Mouse (Mus musculus): Measurements from ENCODE around the gene Slc5a3. TPM values are rescaled to one million over a fixed set of nuclear protein-coding genes. Genes with fewer than 3 reads are reported as not detected.

The Slc5a3 gene
- total and polyA plus RNA-seq, 3 experiments = 2.9 to 6.7 TPM; not detected in 1

DNA sequence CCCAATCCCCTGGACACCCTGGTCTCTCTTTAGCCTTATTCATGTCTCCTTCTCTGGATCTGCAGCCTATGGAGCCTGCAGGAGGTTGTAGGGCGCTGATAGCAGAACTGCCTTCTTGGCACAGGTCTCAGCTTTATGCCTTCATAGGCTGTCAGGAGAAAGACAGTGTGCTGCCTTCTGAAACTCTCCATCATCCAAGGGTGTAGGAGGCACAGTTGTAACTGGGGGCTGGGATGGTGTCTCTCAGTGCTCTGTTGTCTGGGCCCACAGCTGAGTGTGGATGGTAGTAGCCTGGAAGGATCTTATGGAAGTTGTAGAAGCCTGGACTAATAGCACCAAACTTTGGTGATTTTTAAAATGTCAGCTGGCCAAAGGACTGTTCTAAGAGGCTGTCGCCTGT lies 46.8 kb downstream of the Slc5a3 start:
- Histone ChIP-seq H3K27me3 (ENCODE audit: control insufficient read depth in 1 of 2, insufficient read depth in 2 of 2, low read length in 2 of 2) (no peaks in the 10 kb centered on the region), H3K27ac (ENCODE audit: control insufficient read depth, low read depth, low read length) (no peak overlapping the region), H3K9ac (ENCODE audit: control insufficient read depth, low read depth, low read length, poor library complexity, severe bottlenecking) (no peak overlapping the region), H3K9me3 (replicated peaks; ENCODE audit: insufficient read depth, low read length) (no peaks in the 10 kb centered on the region), H3K4me1 (ENCODE audit: control insufficient read depth in 1 of 2, insufficient read depth in 2 of 2, low read length in 2 of 2) (no peaks in the 10 kb centered on the region), H3K4me3 (ENCODE audit: control insufficient read depth in 1 of 2, insufficient read depth in 1 of 2, low read depth in 2 of 2, low read length in 2 of 2) (no peak overlapping the region), H3K79me2 (ENCODE audit: control insufficient read depth, insufficient read depth, low read length, poor library complexity) (no peaks in the 10 kb centered on the region), H3K36me3 (ENCODE audit: control insufficient read depth in 1 of 2, insufficient read depth in 2 of 2, low read length in 2 of 2) (peaks cover 0 to 1% of the 10 kb centered on the region in 2 experiments; a peak in 2 of 4 replicates)
- TF ChIP-seq EP300 (IDR thresholded peaks at IDR 0.05; ENCODE audit: low read depth in 1 of 2, low read length in 2 of 2) (no peak), RAD21 (IDR thresholded peaks at IDR 0.05; ENCODE audit: low read depth, low read length) (no peak), MAFK (IDR thresholded peaks at IDR 0.05; ENCODE audit: borderline replicate concordance, low read depth, low read length) (no peak), NRF1 (IDR thresholded peaks at IDR 0.05; ENCODE audit: insufficient read depth, low read depth, low read length, poor library complexity, severe bottlenecking) (no peak), TBP (IDR thresholded peaks at IDR 0.05; ENCODE audit: low read depth, low read length) (no peak), MEF2A (IDR thresholded peaks at IDR 0.05; ENCODE audit: extremely low read depth, insufficient replicate concordance, low read depth, low read length, poor library complexity, severe bottlenecking) (no peak), ETS1 (IDR thresholded peaks at IDR 0.05; ENCODE audit: low read depth, low read length) (no peak), UBTF (IDR thresholded peaks at IDR 0.05; ENCODE audit: borderline replicate concordance, insufficient read depth, low read depth, low read length) (no peak), ZC3H11A (IDR thresholded peaks at IDR 0.05; ENCODE audit: low read depth, low read length) (no peak), CHD1 (IDR thresholded peaks at IDR 0.05; ENCODE audit: low read depth, low read length) (no peak), MXI1 (IDR thresholded peaks at IDR 0.05; ENCODE audit: low read depth, low read length) (no peak), ELF1 (IDR thresholded peaks at IDR 0.05; ENCODE audit: low read depth, low read length) (no peak)
- DNase-seq (ENCODE audit: low read depth, low spot score) = no peak

DNA sequence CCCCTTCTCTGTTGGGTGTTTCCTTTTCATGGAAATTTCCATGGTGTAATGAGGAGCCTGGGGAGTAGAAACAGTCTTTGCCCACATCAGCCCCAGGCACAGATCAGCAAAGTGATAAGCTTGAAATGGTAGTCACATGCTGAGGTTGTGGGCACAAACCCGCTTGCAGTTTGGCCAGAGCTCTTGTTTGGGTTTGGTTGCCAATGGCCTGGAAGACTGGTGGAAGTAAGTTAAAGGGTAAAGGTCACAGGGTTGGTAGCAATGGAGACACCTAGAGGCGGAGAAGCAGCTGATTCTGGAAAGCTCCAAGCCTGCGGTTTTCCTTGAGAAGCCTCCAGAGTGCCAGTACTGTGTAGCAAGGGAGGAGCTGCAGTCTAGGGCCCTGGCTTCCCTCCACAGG lies 47.5 kb downstream of the Slc5a3 start:
- Histone ChIP-seq H3K9ac (ENCODE audit: control insufficient read depth, low read depth, low read length, poor library complexity, severe bottlenecking) (no peak overlapping the region), H3K27ac (ENCODE audit: control insufficient read depth, low read depth, low read length) (no peak overlapping the region), H3K4me1 (ENCODE audit: control insufficient read depth in 1 of 2, insufficient read depth in 2 of 2, low read length in 2 of 2) (no peaks in the 10 kb centered on the region), H3K4me3 (ENCODE audit: control insufficient read depth in 1 of 2, insufficient read depth in 1 of 2, low read depth in 2 of 2, low read length in 2 of 2) (no peak overlapping the region), H3K27me3 (ENCODE audit: control insufficient read depth in 1 of 2, insufficient read depth in 2 of 2, low read length in 2 of 2) (no peaks in the 10 kb centered on the region), H3K36me3 (ENCODE audit: control insufficient read depth in 1 of 2, insufficient read depth in 2 of 2, low read length in 2 of 2) (peaks cover 0 to 1% of the 10 kb centered on the region in 2 experiments; a peak in 2 of 4 replicates), H3K79me2 (ENCODE audit: control insufficient read depth, insufficient read depth, low read length, poor library complexity) (no peaks in the 10 kb centered on the region), H3K9me3 (replicated peaks; ENCODE audit: insufficient read depth, low read length) (no peaks in the 10 kb centered on the region)
- DNase-seq (ENCODE audit: low read depth, low spot score) = no peak
- no peak for TF ChIP-seq POLR2A (IDR thresholded peaks at IDR 0.05; ENCODE audit: control insufficient read depth in 1 of 2, insufficient read depth in 1 of 2, low read depth in 1 of 2, low read length in 2 of 2, poor library complexity in 1 of 2)
- no peak for TF ChIP-seq ETS1 (IDR thresholded peaks at IDR 0.05; ENCODE audit: low read depth, low read length)
- no peak for TF ChIP-seq MAX (IDR thresholded peaks at IDR 0.05; ENCODE audit: low read length)
- TF ChIP-seq SIN3A (IDR thresholded peaks at IDR 0.05; ENCODE audit: low read length) = no peak
- no peak for TF ChIP-seq CHD1 (IDR thresholded peaks at IDR 0.05; ENCODE audit: low read depth, low read length)
- TF ChIP-seq BHLHE40 (IDR thresholded peaks at IDR 0.05; ENCODE audit: borderline replicate concordance, low read depth, low read length) = no peak
- no peak for TF ChIP-seq TBP (IDR thresholded peaks at IDR 0.05; ENCODE audit: low read depth, low read length)
- no peak for TF ChIP-seq ELF1 (IDR thresholded peaks at IDR 0.05; ENCODE audit: low read depth, low read length)
- no peak for TF ChIP-seq HCFC1 (IDR thresholded peaks at IDR 0.05; ENCODE audit: low read depth, low read length)
- no peak for TF ChIP-seq GATA1 (IDR thresholded peaks at IDR 0.05; ENCODE audit: low read depth, low read length)
- no peak for TF ChIP-seq POLR2AphosphoS5 (IDR thresholded peaks at IDR 0.05; ENCODE audit: borderline replicate concordance, low read depth, low read length)
- TF ChIP-seq RCOR1 (IDR thresholded peaks at IDR 0.05; ENCODE audit: low read depth, low read length) = no peak
- TF ChIP-seq NRF1 (IDR thresholded peaks at IDR 0.05; ENCODE audit: insufficient read depth, low read depth, low read length, poor library complexity, severe bottlenecking) = no peak
- TF ChIP-seq MYB (IDR thresholded peaks at IDR 0.05; ENCODE audit: low read depth, low read length) = no peak
- no peak for TF ChIP-seq USF1 (IDR thresholded peaks at IDR 0.05; ENCODE audit: low read depth, low read length)
- TF ChIP-seq MYC (IDR thresholded peaks at IDR 0.05; ENCODE audit: low read depth, low read length) = no peak
- no peak for TF ChIP-seq E2F4 (IDR thresholded peaks at IDR 0.05; ENCODE audit: borderline replicate concordance, low read depth, low read length)
- no peak for TF ChIP-seq EP300 (IDR thresholded peaks at IDR 0.05; ENCODE audit: low read depth in 1 of 2, low read length in 2 of 2)
- no peak for TF ChIP-seq ZMIZ1 (IDR thresholded peaks at IDR 0.05; ENCODE audit: low read depth, low read length)
- TF ChIP-seq USF2 (IDR thresholded peaks at IDR 0.05; ENCODE audit: borderline replicate concordance in 1 of 2, insufficient read depth in 1 of 2, low read depth in 1 of 2, low read length in 2 of 2) = no peak

All from MEL (cell line).